Comparison of ENCODE assay signal across 26 mouse cellular contexts in genomic region chr3:52818401-52818800, GRCm38 (mm10).
DNase-seq lines count a peak whose midpoint lies in the region; TF ChIP-seq lines count a peak whose summit lies in the region.
"Had no signal": no experiment of that assay in that cellular context is flagged by ENCODE, and none has a peak within 500 bp of the region (broad histone marks: within the 10 kb centered on the region; RNA-seq: fewer than 3 reads in every experiment).

No protein-coding gene starts in this region.

- no peaks in the 10 kb centered on the region for H3K79me3 ChIP-seq in C2C12 (ENCODE audit: low read depth)

- no peak for TF ChIP-seq CTCF in C2C12 (IDR thresholded peaks at IDR 0.05; ENCODE audit: control insufficient read depth, insufficient read depth, insufficient read length)

- intact Hi-C loops in gastrocnemius, postnatal 14 days (cut with DNase I; ENCODE audit: low total_unique reads): no loop called here
- intact Hi-C loops in left cerebral cortex, postnatal 14 days (cut with DNase I): no loop called here
- intact Hi-C loops in left cerebral cortex, postnatal 25 days (cut with DNase I): no loop called here

- WGBS in heart, embryonic 10.5 days: 86% methylated on average over 4 of the region's 4 CpGs

- H3ac ChIP-seq in C2C12 (ENCODE audit: control insufficient read depth, insufficient read length, low read depth): no peak overlapping the region

- no peaks in the 10 kb centered on the region for H3K27me3 ChIP-seq in heart, embryonic 10.5 days (ENCODE audit: insufficient read depth, poor library complexity, severe bottlenecking)
- no peaks in the 10 kb centered on the region for H3K27me3 ChIP-seq in C2C12 (ENCODE audit: control insufficient read depth, insufficient read depth, insufficient read length)
- H3K27me3 ChIP-seq: embryonic facial prominence, embryonic 13.5 days; limb, embryonic 12.5 days; liver, embryonic 15.5 days; lung, embryonic 15.5 days; stomach, embryonic 15.5 days had no signal

- H3K9me3 ChIP-seq in heart, embryonic 10.5 days: no peaks in the 10 kb centered on the region
- H3K9me3 ChIP-seq: embryonic facial prominence, embryonic 13.5 days; hindbrain, embryonic 12.5 days; limb, embryonic 12.5 days; liver, embryonic 15.5 days; lung, embryonic 15.5 days; midbrain, embryonic 13.5 days; neural tube, embryonic 13.5 days; stomach, embryonic 15.5 days had no signal

- H3K4me1 ChIP-seq in heart, embryonic 10.5 days: peaks cover 11% of the 10 kb centered on the region; the same call in 1 of the 2 replicates
- H3K4me1 ChIP-seq: limb, embryonic 12.5 days; liver, embryonic 15.5 days; lung, embryonic 15.5 days; stomach, embryonic 15.5 days had no signal

- DNase-seq in gastrocnemius, adult 8-10 months (ENCODE audit: low spot score in 2 of 2): peak; percentile 6 to 13
- no peak for DNase-seq in gastrocnemius, postnatal 14 days
- DNase-seq in heart, adult 9 months (ENCODE audit: low spot score in 2 of 2): peak; percentile 27 to 39
- DNase-seq in heart, embryonic 10.5 days (ENCODE audit: low spot score): no peak
- DNase-seq in adipocyte (ENCODE audit: low spot score): peak; percentile 29
- DNase-seq in left cerebral cortex, postnatal 14 days (ENCODE audit: low spot score in 2 of 2): no peak
- DNase-seq in left cerebral cortex, postnatal 25 days (ENCODE audit: low spot score in 2 of 2): no peak
- DNase-seq: adrenal gland, postnatal 25 days; cerebellum, adult 18-20 months; forebrain, postnatal 0 days; kidney, adult 8-10 months; layer of hippocampus, postnatal 36 days; retina, postnatal 1 day; right cerebral cortex, postnatal 14 days had no signal

- no peaks in the 10 kb centered on the region for H3K36me3 ChIP-seq in heart, embryonic 10.5 days
- no peaks in the 10 kb centered on the region for H3K36me3 ChIP-seq in C2C12 (ENCODE audit: control insufficient read depth, insufficient read depth)
- H3K36me3 ChIP-seq: embryonic facial prominence, embryonic 13.5 days; hindbrain, embryonic 12.5 days; limb, embryonic 12.5 days; liver, embryonic 15.5 days; lung, embryonic 15.5 days; midbrain, embryonic 13.5 days; neural tube, embryonic 13.5 days; stomach, embryonic 15.5 days had no signal

- no peak overlapping the region for H3K4me3 ChIP-seq in heart, embryonic 10.5 days
- no peak overlapping the region for H3K4me3 ChIP-seq in C2C12 (ENCODE audit: insufficient read depth, poor library complexity, severe bottlenecking)
- H3K4me3 ChIP-seq: embryonic facial prominence, embryonic 13.5 days; hindbrain, embryonic 12.5 days; limb, embryonic 12.5 days; liver, embryonic 15.5 days; lung, embryonic 15.5 days; midbrain, embryonic 13.5 days; neural tube, embryonic 13.5 days; stomach, embryonic 15.5 days had no signal

- H3K27ac ChIP-seq in heart, embryonic 10.5 days: no peak overlapping the region
- H3K27ac ChIP-seq: embryonic facial prominence, embryonic 13.5 days; hindbrain, embryonic 12.5 days; hindbrain, postnatal 0 days; kidney, postnatal 0 days; limb, embryonic 12.5 days; liver, embryonic 15.5 days; lung, embryonic 15.5 days; macrophage; midbrain, embryonic 13.5 days; neural tube, embryonic 13.5 days; stomach, embryonic 15.5 days had no signal

- H3K79me2 ChIP-seq in C2C12 (ENCODE audit: control insufficient read depth, insufficient read depth): no peaks in the 10 kb centered on the region

TF ChIP-seq in C2C12, 6 proteins besides CTCF, POLR2A, EP300 and RAD21:
- TF ChIP-seq MYOD1 (IDR thresholded peaks at IDR 0.05; ENCODE audit: control insufficient read depth, insufficient read length, low read depth) (no peak), FOSL1 (IDR thresholded peaks at IDR 0.05; ENCODE audit: insufficient read depth, low read length, poor library complexity, severe bottlenecking) (no peak), USF1 (IDR thresholded peaks at IDR 0.05; ENCODE audit: low read depth) (peak; percentile 10)

Comparison
In these comparisons a context has a peak if more than half of its experiments do, and no peak if none do; other contexts are left out.
1. DNase-seq: peak in gastrocnemius, adult 8-10 months (2 of 2), heart, adult 9 months (2 of 2) and adipocyte (single experiment); none in gastrocnemius, postnatal 14 days (single experiment), heart, embryonic 10.5 days (single experiment), left cerebral cortex, postnatal 14 days (0 of 2) and left cerebral cortex, postnatal 25 days (0 of 2).